Mouse (Mus musculus) small intestine, adult 2 months (tissue): ENCODE data around the gene Edc3.

Source experiments
- CTCF ChIP-seq: fragments of 200-500 bp; IDR thresholded peaks from 2 replicates; pipeline ENCODE4 v1.5.1; 2012; ENCODE audit warnings: low read depth, mild to moderate bottlenecking, control low read depth, inconsistent platforms, low read length, moderate library complexity, mixed read lengths; ENCODE audit not compliant: insufficient replicate concordance, insufficient read length; ENCODE audit errors: extremely low read depth
- POLR2A ChIP-seq: fragments of 200-500 bp; IDR thresholded peaks from 2 replicates; pipeline ENCODE4 v1.6.1; 2012; ENCODE audit warnings: low read depth, mild to moderate bottlenecking, control low read depth, inconsistent platforms, low read length, moderate library complexity

GRCm38 (mm10) chr9:57720736-57721135 is 12.4 kb downstream of the Edc3 start:
- TF ChIP-seq CTCF (no peak), POLR2A (no peak)
